Mouse (Mus musculus): Measurements from ENCODE around the gene Htr5a. TPM values are rescaled to one million over a fixed set of nuclear protein-coding genes. Genes with fewer than 3 reads are reported as not detected.
A peak's percentile ranks its signal among the peaks of the same experiment; 100 is the strongest.

Htr5a gene
- total RNA-seq (2021) = 1 to 10 TPM; 6.9 to 7.6 TPM

DNA sequence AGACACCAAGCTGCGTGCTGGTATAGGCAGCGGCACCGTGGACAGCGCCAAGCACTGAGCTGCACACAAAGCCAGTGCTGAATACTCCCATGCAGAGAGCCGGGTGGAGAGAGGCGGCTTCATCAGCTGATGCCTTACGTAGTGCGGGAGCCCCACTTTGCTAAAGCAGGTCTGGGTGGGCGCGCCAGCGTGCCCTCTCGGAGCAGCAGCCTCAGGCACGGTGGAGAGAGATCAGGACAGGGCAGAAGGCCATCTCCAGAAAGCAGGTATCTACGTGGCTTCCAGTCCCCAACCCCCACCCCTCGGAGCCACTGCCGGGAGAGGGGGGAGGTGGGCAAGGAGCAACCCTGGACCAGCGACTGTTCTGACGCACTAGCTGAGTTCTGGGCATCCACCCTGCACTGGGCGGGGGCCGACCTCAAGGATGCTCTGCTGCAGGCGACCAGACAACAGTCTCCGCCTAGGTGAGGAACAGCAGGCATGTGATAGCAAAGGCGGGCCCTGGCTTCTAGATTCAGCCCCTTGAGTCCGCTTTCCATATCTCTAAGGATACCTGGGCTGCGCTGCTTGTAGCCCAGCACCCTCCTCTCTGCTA is at the start of gene Htr5a:
Htr5a (plus strand) TSS at position 449 of the 595 bp plus-strand sequence.
- peak; percentile 32 to 58 for DNase-seq (ENCODE audit: extremely low spot score in 1 of 2, low spot score in 1 of 2)

GRCm38 (mm10) chr5:27792173-27792470 is 49.8 kb upstream of the Htr5a start:
- DNase-seq (ENCODE audit: extremely low spot score in 1 of 2, low spot score in 1 of 2) = no peak

- no peak for DNase-seq (ENCODE audit: extremely low spot score in 1 of 2, low spot score in 1 of 2)
These were observed 49.3 kb upstream of the Htr5a start for GRCm38 (mm10) chr5:27792531-27793205.

- peak; percentile 45 to 72 for DNase-seq (ENCODE audit: extremely low spot score in 1 of 2, low spot score in 1 of 2)
These were observed 48.0 kb upstream of the Htr5a start for GRCm38 (mm10) chr5:27793923-27794322.

- DNase-seq (ENCODE audit: extremely low spot score in 1 of 2, low spot score in 1 of 2) = no peak
These were observed 27.7 kb upstream of the Htr5a start for GRCm38 (mm10) chr5:27814282-27814681.

- DNase-seq (ENCODE audit: extremely low spot score in 1 of 2, low spot score in 1 of 2) = no peak
These were observed 22.9 kb upstream of the Htr5a start for GRCm38 (mm10) chr5:27818840-27819672.

DNA sequence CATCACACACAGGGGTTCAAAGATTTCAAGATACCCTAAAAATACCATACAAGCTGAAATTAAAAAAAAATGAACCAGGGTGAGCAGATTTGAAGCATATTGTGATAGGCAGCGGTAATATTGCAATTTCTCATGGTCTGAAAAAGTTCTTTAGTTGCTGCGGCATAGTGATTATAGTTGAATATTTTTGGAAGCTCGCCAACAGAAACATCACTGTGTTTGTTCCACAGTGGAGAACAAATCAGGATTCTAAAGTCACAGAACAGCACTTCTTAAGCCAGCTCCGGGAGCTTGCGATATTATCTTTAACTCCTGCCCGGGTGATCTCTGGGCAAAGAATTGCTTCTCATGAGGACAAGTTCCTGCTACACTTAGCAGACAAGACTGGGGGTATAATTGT is 20.8 kb upstream of the Htr5a start:
- DNase-seq (ENCODE audit: extremely low spot score in 1 of 2, low spot score in 1 of 2) = no peak

GRCm38 (mm10) chr5:27827971-27828370 is 14.0 kb upstream of the Htr5a start:
- DNase-seq (ENCODE audit: extremely low spot score in 1 of 2, low spot score in 1 of 2) = no peak

GRCm38 (mm10) chr5:27835096-27835495 is 6.9 kb upstream of the Htr5a start:
- DNase-seq (ENCODE audit: extremely low spot score in 1 of 2, low spot score in 1 of 2) = no peak

- DNase-seq (ENCODE audit: extremely low spot score in 1 of 2, low spot score in 1 of 2) = no peak
These were observed 3.9 kb upstream of the Htr5a start for GRCm38 (mm10) chr5:27838061-27838460.

GRCm38 (mm10) chr5:27842671-27843320 is 847 bp downstream of the Htr5a start:
- DNase-seq (ENCODE audit: extremely low spot score in 1 of 2, low spot score in 1 of 2) = peak in 1 of 2 experiments; percentile 24

GRCm38 (mm10) chr5:27846979-27847378 is 5.0 kb downstream of the Htr5a start:
- no peak for DNase-seq (ENCODE audit: extremely low spot score in 1 of 2, low spot score in 1 of 2)

DNA sequence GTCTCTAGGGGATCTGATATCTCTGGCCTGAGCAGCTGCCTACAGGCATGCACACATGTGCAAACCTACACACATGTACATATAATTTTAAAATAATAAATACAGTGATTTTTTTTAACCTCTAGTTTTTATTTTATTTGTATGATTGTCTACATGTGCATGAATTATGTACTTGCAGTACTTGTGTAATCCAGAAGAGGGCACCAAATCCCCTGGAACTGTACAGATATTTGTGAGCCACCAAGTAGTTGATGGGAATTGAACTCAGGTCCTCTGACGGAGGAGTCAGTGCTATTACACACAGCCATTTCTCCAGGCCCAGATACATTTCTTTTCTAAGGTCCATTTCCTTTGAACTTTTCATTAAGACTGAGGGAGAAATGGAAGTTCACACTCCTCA is 12.3 kb downstream of the Htr5a start:
- no peak for DNase-seq (ENCODE audit: extremely low spot score in 1 of 2, low spot score in 1 of 2)

DNA sequence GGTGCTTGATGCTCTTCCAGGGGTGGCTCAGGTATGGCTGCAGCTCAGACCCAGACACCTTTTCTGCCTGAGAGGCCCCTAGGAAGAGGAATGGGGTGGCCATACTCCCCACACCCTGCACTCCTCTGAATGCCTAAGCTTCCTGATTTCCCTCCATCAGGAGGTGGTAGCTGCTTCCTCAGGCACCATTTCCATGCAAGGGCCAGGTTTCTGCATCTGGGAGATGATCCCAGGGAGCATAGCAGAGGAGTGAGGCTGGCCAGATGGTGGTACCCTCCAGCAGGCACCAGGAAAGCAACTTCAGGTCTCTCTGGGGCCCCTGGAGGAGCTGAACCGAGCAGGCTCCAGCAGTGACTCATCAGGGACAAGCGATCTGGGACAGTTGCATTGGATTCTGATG is 13.8 kb downstream of the Htr5a start:
- DNase-seq (ENCODE audit: extremely low spot score in 1 of 2, low spot score in 1 of 2) = no peak

DNA sequence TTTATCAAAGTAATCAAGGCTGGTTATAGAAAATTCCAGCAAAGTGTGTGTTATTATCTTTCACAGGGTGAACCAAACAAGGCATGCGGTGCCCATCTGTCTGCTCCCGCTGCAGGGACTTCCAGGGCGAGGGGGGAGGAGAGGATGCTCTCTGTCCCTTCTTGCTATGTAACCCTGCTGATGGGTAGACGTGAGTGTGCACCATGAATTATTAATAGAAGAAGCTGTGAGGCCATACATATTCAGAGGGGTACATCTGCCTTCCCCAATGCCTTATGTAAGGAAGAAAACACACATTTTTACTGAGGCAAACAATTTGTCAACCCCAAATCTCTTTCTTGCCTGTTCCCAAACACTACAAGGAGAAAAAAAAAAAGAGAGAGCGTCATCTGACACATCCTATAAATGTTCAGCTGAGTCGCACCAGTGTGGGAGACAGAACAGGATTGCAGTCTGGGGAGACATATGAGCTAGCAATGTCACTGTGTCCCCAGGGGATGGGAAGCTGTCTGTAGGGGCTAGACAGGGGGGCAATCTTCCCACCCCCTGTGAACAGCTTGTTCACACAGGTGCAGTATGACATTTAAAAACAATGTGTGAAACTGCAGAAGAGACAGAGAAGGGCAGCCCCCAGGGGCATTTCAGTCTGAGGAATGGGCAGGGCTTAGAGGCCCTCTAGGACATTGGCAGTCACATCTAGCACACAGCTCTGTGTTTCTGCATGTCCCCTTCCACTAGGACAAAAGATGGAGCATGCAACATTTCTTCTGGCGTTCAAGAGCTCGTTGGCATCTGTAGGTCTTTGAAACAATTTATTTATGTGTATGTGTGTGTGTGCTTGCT is 31.5 kb downstream of the Htr5a start:
- DNase-seq (ENCODE audit: extremely low spot score in 1 of 2, low spot score in 1 of 2) = peak; percentile 6 to 20

DNA sequence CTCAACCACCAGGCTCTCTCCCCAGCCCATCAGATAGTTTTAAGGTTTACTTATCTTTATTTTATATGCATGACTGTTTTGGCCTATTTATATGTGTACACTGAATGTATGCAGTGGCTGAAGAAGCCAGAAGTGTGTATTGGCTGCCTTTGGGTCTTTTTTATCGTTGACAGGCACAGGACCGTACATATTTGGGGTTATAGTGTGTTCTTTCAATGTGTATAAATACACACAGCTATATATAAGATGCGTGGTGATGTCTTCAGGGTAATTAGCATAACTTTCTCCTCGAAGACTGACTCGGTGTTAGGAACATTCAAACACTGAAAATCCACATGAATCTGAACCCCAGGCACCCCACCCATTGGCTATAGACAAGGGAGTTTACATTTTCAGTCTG is 32.3 kb downstream of the Htr5a start:
- no peak for DNase-seq (ENCODE audit: extremely low spot score in 1 of 2, low spot score in 1 of 2)

GRCm38 (mm10) chr5:27875341-27876105 is 33.6 kb downstream of the Htr5a start:
- DNase-seq (ENCODE audit: extremely low spot score in 1 of 2, low spot score in 1 of 2) = no peak

DNA sequence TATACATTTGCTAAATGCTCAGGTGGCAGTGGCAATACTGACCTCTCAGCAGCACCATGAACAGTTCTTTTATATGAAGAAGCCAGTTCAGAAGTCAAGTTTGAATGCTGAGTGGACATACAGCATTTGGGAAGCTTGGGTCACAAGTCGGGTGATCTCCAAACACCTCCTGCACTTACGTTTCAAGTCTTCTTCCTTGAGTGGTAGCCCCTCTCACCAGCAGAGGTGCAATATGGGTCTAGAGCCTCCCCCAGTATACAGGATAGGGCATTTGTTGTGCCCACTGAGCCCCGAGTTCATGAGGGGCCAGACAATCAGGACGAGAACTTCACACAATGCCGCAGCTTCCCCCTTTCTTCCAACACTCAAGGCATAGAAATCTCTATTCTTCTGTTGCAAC is 36.4 kb downstream of the Htr5a start:
- DNase-seq (ENCODE audit: extremely low spot score in 1 of 2, low spot score in 1 of 2) = no peak

- no peak for DNase-seq (ENCODE audit: extremely low spot score in 1 of 2, low spot score in 1 of 2)
These were observed 37.8 kb downstream of the Htr5a start for GRCm38 (mm10) chr5:27879726-27880125.
